Mouse (Mus musculus) Muller cell, postnatal 12 days (primary cell): Measurements from ENCODE around the gene Nid2.

Experiments used
- DNase-seq: peaks from one replicate; pipeline ENCODE4 v3.0.0-alpha.2; 2015; ENCODE audit errors: inconsistent ontology term

Nid2 gene

DNA sequence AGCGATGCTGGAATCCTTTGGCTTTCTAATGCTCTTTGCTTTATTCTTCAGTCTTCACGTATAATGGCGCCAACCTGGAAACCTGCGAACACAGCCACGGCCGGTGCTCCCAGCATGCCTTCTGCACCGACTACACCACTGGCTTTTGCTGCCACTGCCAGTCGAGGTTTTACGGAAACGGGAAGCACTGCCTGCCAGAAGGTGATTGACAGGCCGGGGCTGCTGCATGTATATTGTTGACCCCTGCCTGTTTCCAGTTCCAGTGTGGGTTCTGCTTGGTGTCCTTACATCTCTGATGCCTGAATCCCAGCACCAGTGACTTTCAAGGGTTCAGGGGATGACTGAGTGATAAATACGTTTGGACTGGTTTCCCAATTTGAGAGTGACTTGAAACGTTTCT is 26.9 kb downstream of the Nid2 start:
- DNase-seq = no peak

DNA sequence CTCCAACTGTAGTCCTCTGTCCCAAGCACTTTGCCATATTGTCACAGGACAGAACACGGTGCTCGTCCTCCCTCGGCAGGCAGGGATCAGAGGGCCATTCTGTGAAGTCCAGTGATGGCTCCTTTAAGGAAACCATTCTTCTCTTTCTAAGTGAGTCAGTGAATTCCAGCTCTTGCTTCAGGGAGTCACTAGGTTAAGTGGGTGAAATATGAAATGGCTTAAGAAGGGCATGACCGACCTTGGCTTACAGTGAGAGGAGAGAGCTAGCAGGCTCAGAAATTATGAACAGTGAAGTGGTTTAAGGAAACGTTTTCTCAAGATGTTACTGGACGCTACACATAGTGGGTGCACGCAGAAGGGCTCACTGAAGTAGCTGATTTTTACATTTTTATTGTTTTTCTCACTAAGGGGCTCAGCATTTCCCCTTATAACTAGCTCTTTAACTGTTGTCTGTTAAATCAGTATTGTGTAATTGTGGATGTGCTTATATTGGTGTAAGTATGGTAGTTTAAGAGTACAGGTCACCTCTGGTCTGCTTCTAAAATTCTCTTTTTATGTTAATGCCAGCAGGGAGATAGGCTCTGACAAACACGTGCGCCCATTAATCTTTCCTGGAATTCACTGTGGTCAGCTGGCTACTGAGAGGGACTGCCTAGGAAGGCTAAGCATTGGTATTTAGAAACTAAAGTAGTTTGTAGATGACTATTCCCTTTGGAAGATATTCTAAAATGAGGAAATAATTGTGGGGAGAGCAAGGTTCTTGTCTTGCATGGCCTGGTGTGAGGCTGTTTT is 34.9 kb downstream of the Nid2 start:
- DNase-seq = no peak

DNA sequence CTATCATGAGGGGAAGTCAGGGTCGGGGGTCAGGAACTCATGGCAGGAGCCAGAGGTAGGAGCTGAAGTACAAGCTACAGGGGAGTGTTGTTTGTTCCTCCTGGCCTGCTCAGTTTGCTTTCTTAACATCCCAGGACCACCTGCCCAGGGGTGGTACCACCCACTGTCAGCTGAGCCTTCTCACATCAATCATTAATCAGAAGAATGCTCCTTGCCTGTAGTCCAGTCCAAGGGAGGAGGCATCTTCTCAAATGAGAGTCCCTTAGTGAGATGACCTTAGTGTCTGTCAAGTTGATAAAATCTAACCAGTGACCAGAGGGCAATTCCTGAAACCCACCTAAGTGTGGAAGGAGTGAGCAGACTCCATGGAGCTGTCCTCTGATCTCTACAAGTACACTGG is 37.4 kb downstream of the Nid2 start:
- DNase-seq = no peak

GRCm38 (mm10) chr14:19794881-19795280 is 43.8 kb downstream of the Nid2 start:
- no peak for DNase-seq

DNA sequence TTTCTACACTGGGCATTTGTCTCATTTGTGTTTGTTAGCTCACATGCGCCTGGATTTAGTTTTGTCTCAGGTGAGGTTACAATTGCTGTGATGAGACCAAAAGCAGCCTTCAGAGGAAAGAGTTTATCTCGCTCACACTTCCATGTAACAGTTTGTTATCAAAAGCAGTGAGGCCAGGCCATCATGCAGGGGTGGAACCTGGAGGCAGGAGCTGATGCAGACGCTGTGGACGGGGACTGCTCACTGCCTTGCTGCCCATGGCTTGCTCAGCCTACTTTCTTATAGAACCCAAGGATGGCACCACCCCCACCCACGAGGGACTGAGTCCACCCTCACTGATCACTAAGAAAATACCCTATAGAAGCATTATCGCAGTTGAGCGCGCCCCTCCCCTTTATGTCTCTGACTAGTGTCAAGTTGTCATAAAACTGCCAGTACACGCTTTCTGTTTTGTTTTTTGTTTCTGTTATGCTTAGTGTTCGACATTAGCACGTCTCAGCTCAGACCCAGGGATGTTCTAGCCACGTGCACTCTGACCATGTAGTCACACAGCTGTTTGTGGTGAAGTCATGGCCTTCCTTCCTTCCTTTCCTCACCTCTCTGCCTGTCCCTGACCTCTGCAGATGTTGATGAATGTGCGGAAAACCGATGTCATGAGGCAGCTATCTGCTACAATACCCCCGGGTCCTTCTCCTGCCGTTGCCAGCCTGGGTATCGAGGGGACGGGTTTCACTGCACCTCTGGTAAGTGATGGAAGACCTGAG is 45.7 kb downstream of the Nid2 start:
- no peak for DNase-seq

DNA sequence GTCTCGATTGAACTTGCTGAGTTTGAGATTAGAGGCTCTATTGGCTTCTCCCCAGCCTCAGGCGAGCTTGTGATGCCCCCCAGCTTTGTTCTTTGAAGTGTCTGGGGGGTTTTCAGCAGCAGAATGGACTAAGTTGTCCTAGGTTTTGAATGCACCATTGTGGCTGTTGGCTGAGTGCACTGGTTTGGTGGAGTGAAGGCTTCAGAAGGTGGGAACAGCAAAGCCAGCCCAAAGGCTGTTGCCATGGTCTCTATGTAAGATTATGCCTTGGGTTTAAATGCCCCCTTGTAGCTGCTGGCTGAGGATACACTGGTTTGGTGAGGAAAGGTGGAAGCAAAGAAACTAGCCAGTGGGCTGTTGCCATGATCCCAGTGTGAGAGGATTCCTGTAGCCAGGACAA is 49.4 kb downstream of the Nid2 start:
- DNase-seq = no peak

DNA sequence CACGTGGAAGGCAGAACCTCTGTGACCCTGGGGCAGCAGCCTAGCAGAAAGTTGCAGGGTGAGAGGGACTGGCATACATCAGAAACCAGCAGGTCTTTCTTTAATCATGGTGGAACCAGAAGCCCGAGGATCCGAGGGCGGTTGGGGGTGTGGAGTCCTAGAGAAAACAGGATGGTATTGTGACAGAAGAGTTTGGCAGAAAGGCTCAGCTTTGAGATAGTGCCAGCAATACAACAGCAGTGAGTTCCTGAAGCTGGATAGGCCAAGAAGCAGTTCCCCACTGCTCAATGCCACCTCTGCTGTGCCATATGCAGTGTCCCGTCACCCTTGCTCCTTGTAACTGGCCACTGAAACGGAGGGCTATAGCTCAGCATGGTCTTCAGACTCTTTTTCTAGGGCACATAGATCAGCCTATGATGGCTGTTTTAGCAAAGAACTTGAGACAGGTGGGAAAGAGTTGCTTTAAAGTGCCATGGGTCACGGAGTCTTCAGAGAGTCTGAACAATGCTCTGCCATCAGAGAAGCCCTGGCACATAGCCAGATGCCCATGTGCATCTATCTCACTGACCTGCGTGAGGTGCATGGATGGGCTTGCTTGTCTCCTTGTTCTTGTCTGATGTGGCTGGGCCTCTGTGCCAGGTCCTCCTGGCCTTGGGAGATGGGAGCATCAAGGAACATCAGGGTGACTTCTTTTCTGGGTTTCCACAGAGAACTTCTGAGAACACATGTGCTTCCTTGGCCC is 50.6 kb downstream of the Nid2 start:
- DNase-seq = no peak

GRCm38 (mm10) chr14:19803222-19803621 is 52.2 kb downstream of the Nid2 start:
- DNase-seq = no peak

DNA sequence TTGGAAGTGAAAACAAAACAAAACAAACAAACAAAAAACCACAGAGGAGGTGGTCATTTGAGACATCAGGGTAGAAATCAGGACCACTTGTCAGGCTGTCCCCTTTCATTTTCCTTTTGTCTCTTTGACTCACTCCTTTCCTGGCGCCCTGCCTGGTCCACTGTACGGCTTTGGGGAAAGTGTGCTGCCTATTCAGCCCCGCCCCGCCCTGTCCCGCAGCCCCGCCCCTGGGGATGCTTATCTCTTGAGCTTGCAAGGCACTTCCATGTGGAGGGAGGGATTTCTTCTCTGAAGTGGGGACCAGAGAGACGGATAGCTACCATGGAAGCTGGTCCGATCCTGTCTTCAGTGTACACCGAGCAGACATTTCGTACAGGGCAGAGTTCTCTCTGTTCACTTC is 52.6 kb downstream of the Nid2 start:
- DNase-seq = peak; percentile 62

DNA sequence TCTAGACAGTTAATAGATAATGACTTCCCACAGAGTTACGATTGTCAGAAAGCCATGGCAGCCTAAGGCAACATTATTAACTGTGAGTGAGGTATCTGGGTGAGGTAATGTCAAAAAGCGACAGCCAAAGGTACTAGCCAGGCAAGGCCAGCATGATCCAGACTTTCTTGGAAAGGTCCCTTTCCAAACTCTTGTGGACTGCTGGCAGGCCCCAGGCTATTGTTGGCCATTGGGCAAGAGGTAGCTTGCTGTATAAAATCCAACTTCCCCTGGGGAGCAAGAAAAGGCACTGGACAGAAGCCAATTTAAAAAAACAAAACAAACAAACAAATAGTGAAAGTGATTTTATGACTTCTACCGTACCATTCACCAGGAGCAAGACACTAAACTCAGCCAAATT is 56.3 kb downstream of the Nid2 start:
- DNase-seq = no peak

DNA sequence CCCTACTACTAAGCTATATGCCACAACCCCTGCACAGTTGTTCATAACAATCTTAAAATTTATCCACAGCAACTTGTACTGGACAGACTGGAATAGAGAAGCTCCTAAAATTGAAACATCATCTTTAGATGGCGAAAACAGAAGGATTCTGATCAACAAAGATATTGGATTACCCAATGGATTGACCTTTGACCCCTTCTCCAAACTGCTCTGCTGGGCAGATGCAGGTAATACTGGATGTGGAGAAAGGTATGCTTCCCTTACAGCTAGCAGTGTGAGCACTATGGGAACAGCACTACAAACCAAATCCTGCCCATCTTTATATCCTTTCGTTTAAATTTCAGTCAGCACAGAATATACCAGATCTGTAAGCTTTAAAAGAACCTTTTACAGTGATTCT is 56.8 kb downstream of the Nid2 start:
- DNase-seq = no peak

DNA sequence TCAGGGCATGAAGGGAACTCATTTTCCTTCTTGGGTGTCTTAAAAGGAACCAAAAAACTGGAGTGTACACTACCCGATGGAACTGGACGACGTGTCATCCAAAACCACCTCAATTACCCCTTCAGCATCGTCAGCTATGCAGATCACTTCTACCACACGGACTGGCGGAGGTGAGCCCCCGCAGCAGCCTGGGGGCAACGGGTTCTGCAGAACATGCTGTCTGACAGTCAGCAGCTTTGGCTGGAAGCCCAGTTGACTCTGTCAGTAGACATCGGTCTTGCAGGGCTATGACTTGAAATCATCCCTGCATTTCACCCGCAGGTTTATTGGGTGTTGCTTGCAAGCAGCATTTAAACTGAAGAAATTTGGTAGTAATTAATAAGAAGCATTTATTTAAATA is 58.9 kb downstream of the Nid2 start:
- no peak for DNase-seq

GRCm38 (mm10) chr14:19813061-19813460 is 62.0 kb downstream of the Nid2 start:
- no peak for DNase-seq

DNA sequence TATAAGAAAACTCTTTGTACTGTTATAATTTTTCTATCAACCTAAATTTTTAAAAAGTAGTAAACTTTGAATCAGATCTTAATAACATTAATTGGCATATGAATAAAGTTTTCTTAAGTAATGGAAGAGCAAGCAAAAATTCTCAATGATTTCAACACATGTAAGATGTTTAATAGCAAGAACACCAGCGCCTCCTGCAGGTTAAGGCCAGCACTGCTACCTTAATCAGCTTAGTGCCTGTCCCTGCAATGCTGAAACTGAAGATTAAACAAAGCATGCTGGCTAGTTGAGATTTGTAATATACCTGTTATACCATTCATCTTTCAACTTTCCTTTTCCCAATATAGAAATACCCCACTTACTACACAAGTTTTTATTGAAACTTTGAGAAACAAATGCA is 66.9 kb downstream of the Nid2 start:
- peak; percentile 60 for DNase-seq

DNA sequence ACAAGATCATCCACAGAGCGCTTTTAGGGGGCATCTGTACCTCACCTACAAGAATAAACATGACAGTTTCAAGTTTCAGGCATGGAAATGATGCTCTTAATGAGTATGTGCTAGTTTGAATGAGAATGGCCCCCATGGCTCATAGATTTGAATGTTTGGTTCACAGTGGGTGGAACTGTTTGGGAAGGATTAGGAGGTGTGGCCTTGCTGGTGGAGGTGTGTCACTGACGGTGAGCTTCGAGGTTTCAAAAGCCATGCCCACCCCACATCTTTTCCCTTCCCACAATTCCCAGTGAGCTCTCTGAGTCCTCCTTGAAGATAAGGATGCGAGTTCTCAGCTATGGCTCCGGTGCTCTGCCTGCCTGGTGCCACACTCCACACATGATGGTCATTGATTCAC is 70.6 kb downstream of the Nid2 start:
- no peak for DNase-seq

DNA sequence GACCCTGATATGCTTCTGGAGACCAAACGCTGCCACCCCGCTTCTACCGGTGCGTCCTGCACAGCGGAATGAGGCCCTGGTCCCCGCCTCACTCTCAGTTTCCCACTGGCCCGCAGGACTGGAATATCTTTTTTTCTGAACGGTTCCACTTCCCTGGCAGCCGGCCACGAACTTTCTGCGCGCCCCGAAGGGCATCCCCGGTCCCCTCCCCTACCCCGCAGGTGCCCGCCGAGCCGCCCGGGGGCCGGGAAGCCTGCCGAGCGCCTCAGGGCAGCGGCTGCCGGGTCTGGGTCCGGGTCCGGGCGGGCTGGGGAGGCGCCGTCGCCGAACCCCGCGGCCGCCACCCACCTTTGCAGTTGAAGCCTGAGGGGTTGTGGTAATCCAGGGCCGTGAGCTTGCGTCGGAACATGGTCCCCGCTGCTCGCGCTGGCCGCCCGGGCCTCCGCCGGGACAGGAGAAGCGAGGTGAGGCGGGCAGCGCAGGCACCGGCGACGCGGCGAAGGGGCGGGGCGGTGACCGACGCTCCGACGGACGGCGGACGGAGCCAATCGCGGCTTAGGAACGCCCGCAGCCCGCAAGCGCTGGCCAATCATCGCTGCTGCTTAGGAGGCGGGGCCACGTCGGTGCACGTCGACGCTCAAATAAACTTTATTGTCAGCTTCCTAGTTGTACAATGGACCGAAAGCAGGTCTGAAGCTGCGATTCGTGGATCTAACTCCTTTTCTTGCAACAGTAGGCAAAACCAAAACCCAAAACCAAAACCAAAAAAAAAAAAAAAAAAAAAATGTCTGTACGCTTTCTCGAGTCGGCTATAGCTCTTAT is 72.5 kb downstream of the Nid2 start, which contains the start of gene Rtraf:
Rtraf (minus strand) TSS at position 504 of the 822 bp plus-strand sequence.
- peak; percentile 96 for DNase-seq

DNA sequence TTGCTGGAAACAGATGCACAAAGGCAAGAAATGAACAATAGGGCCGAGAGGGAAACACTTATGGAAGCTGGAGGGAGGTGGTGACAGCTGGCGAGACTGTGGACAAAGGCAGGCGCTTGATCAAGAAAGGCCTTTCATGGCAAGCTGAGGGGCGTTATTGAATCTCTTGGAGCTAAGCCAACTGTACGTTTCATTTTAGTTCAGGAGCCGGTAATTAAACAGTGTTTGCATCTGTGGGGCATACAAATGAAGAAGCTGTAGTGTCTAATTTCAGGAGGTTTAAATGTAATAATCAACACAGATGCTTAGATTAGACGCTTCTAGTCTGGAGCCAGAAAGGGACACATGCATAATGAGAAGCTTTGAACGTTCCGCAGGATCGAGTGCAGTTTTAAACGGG is 74.4 kb downstream of the Nid2 start:
- DNase-seq = peak; percentile 19

- no peak for DNase-seq
These were observed 85.2 kb downstream of the Nid2 start for GRCm38 (mm10) chr14:19836289-19836688.

- DNase-seq = peak; percentile 37
These were observed 88.7 kb downstream of the Nid2 start for GRCm38 (mm10) chr14:19839600-19840332.

DNA sequence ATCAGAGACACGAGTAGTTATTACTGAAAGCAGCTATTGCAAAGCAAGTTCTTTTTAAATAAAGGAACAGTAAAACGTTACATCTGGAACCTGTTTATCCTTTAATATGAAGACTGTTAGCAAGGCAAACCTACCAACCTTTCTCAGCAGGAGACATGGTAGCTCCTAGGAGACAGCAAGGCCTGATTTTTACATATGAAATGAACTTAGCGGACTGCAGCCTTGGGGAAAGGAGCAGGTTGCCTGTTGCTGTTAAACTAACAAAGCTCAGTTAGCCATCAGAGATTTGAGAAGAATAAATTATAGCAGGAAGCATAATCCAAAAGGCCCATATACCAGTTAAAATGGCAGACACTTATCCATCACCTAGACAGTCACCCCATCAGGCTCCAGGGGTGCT is 102.4 kb downstream of the Nid2 start:
- no peak for DNase-seq

DNA sequence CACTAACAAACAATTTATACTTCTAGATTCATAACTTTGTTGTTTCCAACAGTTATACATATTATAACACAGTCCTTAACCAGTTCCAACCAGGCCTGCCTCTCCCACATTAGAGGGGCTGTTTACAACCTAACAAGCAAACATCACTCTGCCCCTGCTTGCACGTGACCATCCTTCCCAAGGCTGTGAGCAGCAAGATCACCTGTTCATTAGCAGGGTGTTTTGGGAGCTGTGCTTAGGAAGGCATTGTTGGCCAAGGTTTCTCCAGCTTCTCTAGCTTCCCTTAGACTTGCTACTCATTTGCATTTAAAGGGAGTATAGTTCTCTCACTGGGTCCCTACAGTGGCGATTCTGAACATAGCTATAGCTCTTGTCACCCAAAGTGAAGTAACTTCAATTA is 107.2 kb downstream of the Nid2 start:
- DNase-seq = no peak
